ENCODE assay signal across 9 mouse cellular contexts in genomic region chr11:3537711-3538110, GRCm38 (mm10). TPM values are rescaled to one million over a fixed set of nuclear protein-coding genes. Genes with fewer than 3 reads are reported as not detected.
DNase-seq lines count a peak whose midpoint lies in the region; ATAC-seq and TF ChIP-seq lines count a peak whose summit lies in the region.
"Had no signal": no experiment of that assay in that cellular context is flagged by ENCODE, and none has a peak within 500 bp of the region (broad histone marks: within the 10 kb centered on the region; RNA-seq: fewer than 3 reads in every experiment).

No protein-coding gene starts in this region.

- WGBS in hindbrain, embryonic 14.5 days = 93% methylated on average over 3 of the region's 3 CpGs
- WGBS in midbrain, embryonic 12.5 days = 90% methylated on average over 3 of the region's 3 CpGs

- H3K9ac ChIP-seq in hindbrain, embryonic 14.5 days = no peak overlapping the region
- no peak overlapping the region for H3K9ac ChIP-seq in midbrain, embryonic 12.5 days (replicated peaks)

- H3K36me3 ChIP-seq in hindbrain, embryonic 14.5 days (replicated peaks; ENCODE audit: control insufficient read depth, insufficient read depth) = no peaks in the 10 kb centered on the region
- H3K36me3 ChIP-seq in midbrain, embryonic 12.5 days = peaks cover 7% of the 10 kb centered on the region

- H3K4me1 ChIP-seq in brown adipose tissue, adult 24 weeks (ENCODE audit: control insufficient read depth, insufficient read depth, insufficient read length, low read length) = no peaks in the 10 kb centered on the region
- H3K4me1 ChIP-seq in hindbrain, embryonic 14.5 days (replicated peaks; ENCODE audit: control insufficient read depth, insufficient read depth, low read length) = 0 out of 2 replicates have a peak, but pooled peaks cover 6% of the 10 kb centered on the region
- H3K4me1 ChIP-seq in midbrain, embryonic 12.5 days = peaks cover 34% of the 10 kb centered on the region

- no peaks in the 10 kb centered on the region for H3K9me3 ChIP-seq in hindbrain, embryonic 14.5 days (ENCODE audit: control insufficient read depth, low read length)
- H3K9me3 ChIP-seq in midbrain, embryonic 12.5 days = no peaks in the 10 kb centered on the region

- intact Hi-C loops in gastrocnemius, adult 2 months (cut with DNase I) = loop anchor here (5.0 kb wide), 2 partner anchors 35 to 110 kb away; partner anchors contain the start of gene Morc2a
- intact Hi-C loops in gastrocnemius, postnatal 36 days (cut with DNase I) = loop anchor here (5.0 kb wide), 2 partner anchors 95 to 110 kb away; partner anchors contain the start of gene Morc2a
- intact Hi-C loops in left cerebral cortex, postnatal 14 days (cut with DNase I) = loop anchor here (5.0 kb wide), 2 partner anchors 150 to 250 kb away; no protein-coding TSS in a partner anchor

- H3K27ac ChIP-seq in gastrocnemius, adult 2 months = peak overlapping the region; percentile 93
- H3K27ac ChIP-seq in brown adipose tissue, adult 24 weeks (replicated peaks; ENCODE audit: low read depth, low read length) = peak overlapping the region; percentile 91
- no peak overlapping the region for H3K27ac ChIP-seq in hindbrain, embryonic 14.5 days
- H3K27ac ChIP-seq in midbrain, embryonic 12.5 days (replicated peaks) = no peak overlapping the region

- H3K4me2 ChIP-seq in hindbrain, embryonic 14.5 days (replicated peaks) = peak overlapping the region; percentile 74
- H3K4me2 ChIP-seq in midbrain, embryonic 12.5 days (replicated peaks) = peak overlapping the region; percentile 65

- no peaks in the 10 kb centered on the region for H3K27me3 ChIP-seq in hindbrain, embryonic 14.5 days (ENCODE audit: control insufficient read depth, insufficient read depth, low read length)
- no peaks in the 10 kb centered on the region; the same call in 1 of the 2 replicates for H3K27me3 ChIP-seq in midbrain, embryonic 12.5 days
- H3K27me3 ChIP-seq: CH12.LX had no signal

- peak overlapping the region; percentile 71 for H3K4me3 ChIP-seq in gastrocnemius, adult 2 months
- H3K4me3 ChIP-seq in brown adipose tissue, adult 24 weeks (ENCODE audit: insufficient read depth, low read depth, low read length) = peak overlapping the region; percentile 75
- H3K4me3 ChIP-seq in hindbrain, embryonic 14.5 days (replicated peaks; ENCODE audit: low read length) = no peak overlapping the region
- no peak overlapping the region for H3K4me3 ChIP-seq in midbrain, embryonic 12.5 days

- no peak for TF ChIP-seq CTCF in gastrocnemius, adult 2 months (IDR thresholded peaks at IDR 0.05)

- no peak for ATAC-seq in hindbrain, embryonic 14.5 days (ENCODE audit: low FRiP score)
- ATAC-seq in midbrain, embryonic 12.5 days (ENCODE audit: low FRiP score, low read depth) = no peak

- peak; percentile 19 for DNase-seq in gastrocnemius, adult 2 months
- DNase-seq in gastrocnemius, postnatal 36 days = no peak
- DNase-seq in hindbrain, embryonic 14.5 days (ENCODE audit: low spot score) = no peak
- no peak for DNase-seq in embryo, embryonic 10 days (ENCODE audit: low spot score)
- DNase-seq in testis, postnatal 10 days (ENCODE audit: low spot score) = no peak
- DNase-seq in left cerebral cortex, postnatal 14 days (ENCODE audit: low spot score in 2 of 2) = no peak

RNA-seq across cellular contexts. Expression of gene Smtn, which starts 2.7 kb away (rescaled TPM):
- total RNA-seq in gastrocnemius, adult 2 months (2021) = 100 to 1,000 TPM in 1 of 2 experiments, 10 to 100 TPM in 1; 70.3 to 119 TPM
- total RNA-seq in gastrocnemius, postnatal 36 days (2021) = 10 to 100 TPM; 71.9 to 78.7 TPM
- 12.2 and 21.8 TPM in 2 replicates for polyA plus RNA-seq in brown adipose tissue, adult 24 weeks (2012; ENCODE audit: insufficient read depth, insufficient read length, missing spikeins)
- 15.0 and 17.3 TPM in 2 replicates for polyA plus RNA-seq in hindbrain, embryonic 14.5 days (2014; fragmentation: Nextera tagmentation; extraction: Ambion mirVana)
- 36.8 and 39.2 TPM in 2 replicates for polyA plus RNA-seq in midbrain, embryonic 12.5 days (2016; fragmentation: Nextera tagmentation; extraction: Ambion mirVana)
- total RNA-seq in left cerebral cortex, postnatal 14 days (2021) = 10 to 100 TPM; 10.8 to 13.1 TPM

RNA-seq across cellular contexts. Expression of gene Selenom, which starts 23.2 kb away (rescaled TPM):
- total RNA-seq in gastrocnemius, adult 2 months (2021) = 10 to 100 TPM; 11.6 to 17.5 TPM
- total RNA-seq in gastrocnemius, postnatal 36 days (2021) = 10 to 100 TPM; 13.2 to 14.9 TPM
- polyA plus RNA-seq in brown adipose tissue, adult 24 weeks (2012; ENCODE audit: insufficient read depth, insufficient read length, missing spikeins) = 15.9 and 19.1 TPM in 2 replicates
- 105 and 122 TPM in 2 replicates for polyA plus RNA-seq in hindbrain, embryonic 14.5 days (2014; fragmentation: Nextera tagmentation; extraction: Ambion mirVana)
- 55.4 and 69.3 TPM in 2 replicates for polyA plus RNA-seq in midbrain, embryonic 12.5 days (2016; fragmentation: Nextera tagmentation; extraction: Ambion mirVana)
- total RNA-seq in left cerebral cortex, postnatal 14 days (2021) = 100 to 1,000 TPM; 156 to 170 TPM

RNA-seq across cellular contexts. Expression of gene Inpp5j, which starts 33.1 kb away (rescaled TPM):
- 1 to 10 TPM; 2.3 to 5.7 TPM for total RNA-seq in gastrocnemius, adult 2 months (2021)
- total RNA-seq in gastrocnemius, postnatal 36 days (2021) = 1 to 10 TPM; 3.4 to 4.1 TPM
- not detected in 2 replicates for polyA plus RNA-seq in brown adipose tissue, adult 24 weeks (2012; ENCODE audit: insufficient read depth, insufficient read length, missing spikeins)
- 5.7 and 6.9 TPM in 2 replicates for polyA plus RNA-seq in hindbrain, embryonic 14.5 days (2014; fragmentation: Nextera tagmentation; extraction: Ambion mirVana)
- 0.38 and 0.68 TPM in 2 replicates for polyA plus RNA-seq in midbrain, embryonic 12.5 days (2016; fragmentation: Nextera tagmentation; extraction: Ambion mirVana)
- 10 to 100 TPM; 51.7 to 53.4 TPM for total RNA-seq in left cerebral cortex, postnatal 14 days (2021)
- total RNA-seq: CH12.LX had no signal

RNA-seq across cellular contexts. Expression of gene Pla2g3, which starts 49.6 kb away (rescaled TPM):
- total RNA-seq in gastrocnemius, adult 2 months (2021) = not detected
- under 1 TPM in 1 of 2 experiments, not detected in 1; 0.10 TPM for total RNA-seq in gastrocnemius, postnatal 36 days (2021)
- not detected in 2 replicates for polyA plus RNA-seq in brown adipose tissue, adult 24 weeks (2012; ENCODE audit: insufficient read depth, insufficient read length, missing spikeins)
- 0.67 and 0.81 TPM in 2 replicates for polyA plus RNA-seq in hindbrain, embryonic 14.5 days (2014; fragmentation: Nextera tagmentation; extraction: Ambion mirVana)
- 0.67 and 0.98 TPM in 2 replicates for polyA plus RNA-seq in midbrain, embryonic 12.5 days (2016; fragmentation: Nextera tagmentation; extraction: Ambion mirVana)
- 1 to 10 TPM; 3.6 to 7.2 TPM for total RNA-seq in left cerebral cortex, postnatal 14 days (2021)
- total RNA-seq: CH12.LX had no signal

Comparison
In these comparisons a context has a peak if more than half of its experiments do, and no peak if none do; other contexts are left out.
1. H3K27ac ChIP-seq: peak in gastrocnemius, adult 2 months (single experiment) and brown adipose tissue, adult 24 weeks (single experiment); none in hindbrain, embryonic 14.5 days (single experiment) and midbrain, embryonic 12.5 days (single experiment).
2. H3K4me3 ChIP-seq: peak in gastrocnemius, adult 2 months (single experiment) and brown adipose tissue, adult 24 weeks (single experiment); none in hindbrain, embryonic 14.5 days (single experiment) and midbrain, embryonic 12.5 days (single experiment).
3. RNA of gene Smtn, which starts 2.7 kb away (total RNA-seq): 70.3 to 119 TPM in gastrocnemius, adult 2 months and 71.9 to 78.7 TPM in gastrocnemius, postnatal 36 days; 10.8 to 13.1 TPM in left cerebral cortex, postnatal 14 days; every median in the first group is over 4 times any median in the second.
4. RNA of gene Selenom, which starts 23.2 kb away (total RNA-seq): 156 to 170 TPM in left cerebral cortex, postnatal 14 days; 11.6 to 17.5 TPM in gastrocnemius, adult 2 months and 13.2 to 14.9 TPM in gastrocnemius, postnatal 36 days; every median in the first group is over 4 times any median in the second.
5. RNA of gene Inpp5j, which starts 33.1 kb away (total RNA-seq): 51.7 to 53.4 TPM in left cerebral cortex, postnatal 14 days; 2.3 to 5.7 TPM in gastrocnemius, adult 2 months and 3.4 to 4.1 TPM in gastrocnemius, postnatal 36 days; every median in the first group is over 4 times any median in the second.